Mouse (Mus musculus): ENCODE data around the gene Gpr153. TPM values are rescaled to one million over a fixed set of nuclear protein-coding genes. Genes with fewer than 3 reads are reported as not detected.
A peak's percentile ranks its signal among the peaks of the same experiment; 100 is the strongest.

Gpr153 gene
- polyA plus RNA-seq, 1 experiment from 2014 or later, result 10.6 TPM

DNA sequence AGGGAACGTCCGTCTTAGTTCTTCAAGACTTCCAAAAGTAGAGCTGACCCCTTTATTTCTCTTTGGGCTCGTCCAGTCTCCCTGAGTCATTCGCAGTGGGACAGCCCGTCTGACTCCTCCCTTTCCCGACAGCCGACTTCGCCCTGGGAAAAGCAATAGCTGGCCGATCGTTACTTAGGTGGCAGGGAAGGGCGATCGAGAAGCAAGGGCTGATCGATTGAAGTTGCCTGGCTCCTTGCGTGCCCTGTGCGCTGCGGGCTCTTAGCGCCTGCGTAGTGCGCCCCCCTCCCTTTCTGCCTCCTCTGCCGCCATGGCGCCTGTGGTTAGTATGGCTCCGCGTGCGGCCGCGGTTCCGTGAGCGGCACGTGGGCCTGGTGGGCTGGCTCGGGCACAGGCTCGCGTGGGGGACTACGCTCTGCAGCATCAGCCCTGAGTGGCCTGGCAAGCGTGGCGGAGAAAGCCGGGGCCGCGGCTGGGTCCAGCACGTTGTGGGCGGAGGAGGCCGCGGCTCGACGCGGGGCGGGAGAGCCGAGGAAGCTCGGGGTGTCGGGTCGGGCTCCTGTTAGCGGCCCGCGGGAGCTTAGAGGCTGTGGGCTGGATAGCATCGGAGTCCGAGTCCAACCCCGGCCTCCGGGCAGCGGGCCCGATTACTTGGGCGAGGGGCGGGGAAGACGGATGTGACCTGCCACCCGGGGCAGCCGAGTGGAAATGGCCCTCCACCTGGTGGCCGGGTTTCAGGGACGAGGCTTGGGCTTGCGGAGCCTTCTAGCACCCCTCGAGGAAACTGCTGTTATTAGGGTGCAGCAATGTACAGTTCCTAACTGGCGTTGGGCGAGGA, 51.8 kb downstream of the Gpr153 start, which contains the start of gene Rpl22:
Rpl22 (plus strand) TSS at position 169 of the 838 bp plus-strand sequence.
- under 1% methylated on average over 70 of the region's 70 CpGs for WGBS
- Histone ChIP-seq H3K9ac (peak within 1 kb of the TSS; percentile 88), H3K4me2 (replicated peaks) (peak within 1 kb of the TSS; percentile 73), H3K9me3 (no peaks in the 10 kb centered on the region), H3K4me3 (peak within 1 kb of the TSS; percentile 77), H3K27me3 (no peaks in the 10 kb centered on the region), H3K27ac (peak within 1 kb of the TSS; percentile 55), H3K36me3 (peaks cover 32% of the 10 kb centered on the region), H3K4me1 (peaks cover 14% of the 10 kb centered on the region)
- peak; percentile 89 for ATAC-seq (ENCODE audit: insufficient number of reproducible peaks, insufficient read depth, low FRiP score, low TSS enrichment)

DNA sequence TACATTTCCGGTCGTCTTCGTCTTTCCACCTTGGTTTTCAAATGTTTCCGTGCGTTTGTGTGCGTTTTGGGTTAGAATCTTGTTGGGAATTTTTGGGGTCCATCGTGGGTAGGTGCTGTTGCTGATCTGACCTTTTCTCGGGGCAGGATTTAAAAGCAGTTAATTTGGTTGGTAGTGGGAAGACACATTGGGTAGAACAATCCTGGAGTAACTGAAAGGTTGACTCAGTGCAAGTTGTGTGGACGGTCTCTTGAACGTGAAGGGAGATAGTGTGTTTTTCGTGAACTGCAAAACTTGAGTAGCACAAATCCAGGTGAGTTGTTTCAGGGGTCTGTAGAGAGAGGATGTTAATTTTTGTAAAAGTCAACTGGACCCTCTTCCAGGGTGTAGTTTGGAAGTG, 52.5 kb downstream of the Gpr153 start:
- Histone ChIP-seq H3K27me3 (no peaks in the 10 kb centered on the region), H3K9ac (peak overlapping the region; percentile 88), H3K9me3 (no peaks in the 10 kb centered on the region), H3K27ac (no peak overlapping the region; the same call in 1 of the 2 replicates), H3K36me3 (peaks cover 39% of the 10 kb centered on the region), H3K4me2 (replicated peaks) (peak overlapping the region; percentile 73), H3K4me1 (peaks cover 14% of the 10 kb centered on the region), H3K4me3 (peak overlapping the region; percentile 77)
- 2% methylated on average over 11 of the region's 11 CpGs for WGBS
- ATAC-seq (ENCODE audit: insufficient number of reproducible peaks, insufficient read depth, low FRiP score, low TSS enrichment), result no peak

DNA sequence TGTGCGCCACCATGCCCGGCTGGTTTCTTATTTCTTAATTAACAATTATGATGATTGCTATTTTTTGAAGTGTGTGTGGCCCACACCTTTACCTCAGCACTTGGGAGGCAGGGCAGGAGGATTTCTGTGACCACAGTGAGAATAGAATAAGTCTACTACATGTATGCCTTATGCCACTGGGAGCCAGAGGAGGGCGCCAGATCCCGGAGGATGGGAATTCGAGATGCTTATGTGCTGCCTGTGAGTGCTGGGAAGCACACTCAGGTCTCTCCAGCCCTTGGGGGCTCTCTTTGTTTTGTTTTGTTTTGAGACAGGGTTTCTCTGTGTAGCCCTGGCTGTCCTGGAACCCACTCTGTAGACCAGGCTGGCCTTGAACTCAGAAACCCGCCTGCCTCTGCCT, 54.7 kb downstream of the Gpr153 start:
- H3K4me2 ChIP-seq (replicated peaks), result no peak overlapping the region
- H3K4me3 ChIP-seq, result no peak overlapping the region
- no peak for ATAC-seq (ENCODE audit: insufficient number of reproducible peaks, insufficient read depth, low FRiP score, low TSS enrichment)
- H3K36me3 ChIP-seq, result peaks cover 60% of the 10 kb centered on the region
- no peak overlapping the region for H3K27ac ChIP-seq
- peaks cover 14% of the 10 kb centered on the region for H3K4me1 ChIP-seq
- 81% methylated on average over 6 of the region's 6 CpGs for WGBS
- H3K9me3 ChIP-seq, result no peaks in the 10 kb centered on the region
- no peaks in the 10 kb centered on the region for H3K27me3 ChIP-seq
- no peak overlapping the region for H3K9ac ChIP-seq

DNA sequence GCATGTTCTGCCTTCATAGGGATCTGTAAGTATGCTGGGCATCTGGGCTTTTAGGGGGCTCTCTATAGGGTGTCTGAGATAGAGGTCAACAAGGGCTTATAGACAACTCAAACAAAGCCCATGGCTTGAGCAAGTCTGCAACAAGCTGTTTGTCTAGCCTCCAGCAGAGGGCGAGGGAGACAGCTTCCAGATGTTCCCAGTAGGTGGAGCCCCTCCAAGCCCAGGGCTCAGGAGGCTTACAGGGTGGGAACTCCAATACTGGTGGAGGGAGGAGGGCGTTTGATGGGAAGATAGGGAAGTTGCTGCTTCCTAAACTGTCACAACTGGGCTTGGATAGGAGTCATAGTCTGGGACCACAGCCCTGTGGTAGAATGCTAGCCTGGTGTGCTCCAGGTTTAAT, 58.9 kb downstream of the Gpr153 start:
- Histone ChIP-seq H3K27ac (no peak overlapping the region), H3K4me3 (no peak overlapping the region), H3K36me3 (peaks cover 77% of the 10 kb centered on the region), H3K9ac (no peak overlapping the region), H3K27me3 (peaks cover 17% of the 10 kb centered on the region), H3K4me2 (replicated peaks) (no peak overlapping the region), H3K9me3 (no peaks in the 10 kb centered on the region), H3K4me1 (no peaks in the 10 kb centered on the region; the same call in 1 of the 2 replicates)
- 44% methylated on average over 2 of the region's 2 CpGs for WGBS
- ATAC-seq (ENCODE audit: insufficient number of reproducible peaks, insufficient read depth, low FRiP score, low TSS enrichment), result no peak

DNA sequence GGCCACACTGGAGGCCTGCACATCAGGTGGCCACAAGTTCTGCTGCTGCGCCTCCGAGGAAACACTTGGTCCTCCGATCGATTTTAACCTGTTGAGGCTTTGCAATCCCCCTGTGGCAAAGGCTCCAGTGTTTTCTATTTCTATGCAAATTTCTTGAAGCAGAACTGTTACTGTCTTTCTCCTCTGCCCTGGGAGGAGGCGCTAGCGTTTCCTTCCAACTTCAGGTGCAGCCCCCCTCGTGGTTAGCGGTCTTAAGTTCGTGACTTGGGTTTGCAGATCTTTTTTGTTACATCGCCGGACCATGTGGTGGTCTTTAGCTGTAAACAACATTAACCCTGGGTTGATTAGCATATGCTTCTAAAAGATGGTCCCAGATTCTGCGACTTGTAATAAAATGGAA, 59.6 kb downstream of the Gpr153 start:
- Histone ChIP-seq H3K4me3 (no peak overlapping the region), H3K36me3 (peaks cover 73% of the 10 kb centered on the region), H3K27ac (no peak overlapping the region), H3K4me1 (0 out of 2 replicates have a peak, but pooled peaks cover 5% of the 10 kb centered on the region), H3K9ac (no peak overlapping the region), H3K9me3 (no peaks in the 10 kb centered on the region), H3K27me3 (peaks cover 24% of the 10 kb centered on the region), H3K4me2 (replicated peaks) (no peak overlapping the region)
- 96% methylated on average over 12 of the region's 12 CpGs for WGBS
- no peak for ATAC-seq (ENCODE audit: insufficient number of reproducible peaks, insufficient read depth, low FRiP score, low TSS enrichment)

Other genes starting within 250 kb of the Gpr153 start
- 25.3 and 30.2 TPM in 2 replicates for gene Zbtb48, start 246.6 kb upstream of the Gpr153 start, polyA plus RNA-seq (2016; fragmentation: Nextera tagmentation; extraction: Ambion mirVana)
- gene Tas1r1, start 235.7 kb upstream of the Gpr153 start, polyA plus RNA-seq (2016; fragmentation: Nextera tagmentation; extraction: Ambion mirVana), result 1.0 and 1.1 TPM in 2 replicates
- gene Nol9, start 234.9 kb upstream of the Gpr153 start, polyA plus RNA-seq (2016; fragmentation: Nextera tagmentation; extraction: Ambion mirVana), result 43.8 and 46.0 TPM in 2 replicates
- gene Plekhg5, start 201.7 kb upstream of the Gpr153 start, polyA plus RNA-seq (2016; fragmentation: Nextera tagmentation; extraction: Ambion mirVana), result 17.8 and 19.0 TPM in 2 replicates
- gene Tnfrsf25, start 158.3 kb upstream of the Gpr153 start, polyA plus RNA-seq (2016; fragmentation: Nextera tagmentation; extraction: Ambion mirVana), result 1.1 and 2.1 TPM in 2 replicates
- 6.4 and 6.6 TPM in 2 replicates for gene Espn, start 121.9 kb upstream of the Gpr153 start, polyA plus RNA-seq (2016; fragmentation: Nextera tagmentation; extraction: Ambion mirVana)
- 0.09 TPM in 1 of 2 replicates, not detected in the other for gene Hes2, start 115.4 kb upstream of the Gpr153 start, polyA plus RNA-seq (2016; fragmentation: Nextera tagmentation; extraction: Ambion mirVana)
- 57.9 and 69.8 TPM in 2 replicates for gene Acot7, start 96.1 kb upstream of the Gpr153 start, polyA plus RNA-seq (2016; fragmentation: Nextera tagmentation; extraction: Ambion mirVana)
- 0.09 TPM in 1 of 2 replicates, not detected in the other for gene Hes3, start 17.4 kb downstream of the Gpr153 start, polyA plus RNA-seq (2016; fragmentation: Nextera tagmentation; extraction: Ambion mirVana)
- 30.3 and 33.4 TPM in 2 replicates for gene Icmt, start 23.0 kb downstream of the Gpr153 start, polyA plus RNA-seq (2016; fragmentation: Nextera tagmentation; extraction: Ambion mirVana)
- 1.0 and 2.3 TPM in 2 replicates for gene Rnf207, start 44.8 kb downstream of the Gpr153 start, polyA plus RNA-seq (2016; fragmentation: Nextera tagmentation; extraction: Ambion mirVana)
- 395 and 396 TPM in 2 replicates for gene Rpl22, start 51.5 kb downstream of the Gpr153 start, polyA plus RNA-seq (2016; fragmentation: Nextera tagmentation; extraction: Ambion mirVana)
- gene Chd5, start 64.4 kb downstream of the Gpr153 start, polyA plus RNA-seq (2016; fragmentation: Nextera tagmentation; extraction: Ambion mirVana), result 0.33 and 0.46 TPM in 2 replicates
- gene Nphp4, start 202.5 kb downstream of the Gpr153 start, polyA plus RNA-seq (2016; fragmentation: Nextera tagmentation; extraction: Ambion mirVana), result 4.2 TPM in 2 replicates
- 12.4 and 15.6 TPM in 2 replicates for gene Kcnab2, start 203.6 kb downstream of the Gpr153 start, polyA plus RNA-seq (2016; fragmentation: Nextera tagmentation; extraction: Ambion mirVana)

Data from embryonic facial prominence, embryonic 12.5 days (tissue).